Mouse (Mus musculus) stomach, embryonic 14.5 days (tissue): ENCODE data around the gene Micu2. TPM values are rescaled to one million over a fixed set of nuclear protein-coding genes. Genes with fewer than 3 reads are reported as not detected.
A peak's percentile ranks its signal among the peaks of the same experiment; 100 is the strongest.
"Not testable (repeated sequence)": the region's sequence is repeated elsewhere in the genome, so short reads cannot be mapped to it uniquely, and the experiment has no call there.

Experiments used
- ATAC-seq: fragments of 200-750 bp; cut with Nextera tagmentation; 2 replicates; pipeline ENCODE4 v1.8.0; 2017; ENCODE audit warnings: low read depth, moderate TSS enrichment; ENCODE audit not compliant: insufficient number of reproducible peaks, insufficient read depth, low FRiP score
- H3K27ac ChIP-seq: fragments of 300-500 bp; sonication (generic); 2 replicates; pipeline ENCODE4 v1.5.1; 2014; ENCODE audit warnings: mild to moderate bottlenecking, low read length, moderate library complexity, mixed read lengths
- H3K27me3 ChIP-seq: fragments of 300-500 bp; sonication (generic); 2 replicates; pipeline ENCODE4 v1.6.1; 2014; ENCODE audit warnings: low read length, control low read depth, mixed read lengths; ENCODE audit not compliant: control insufficient read depth, insufficient read depth
- H3K36me3 ChIP-seq: fragments of 300-500 bp; sonication (generic); 2 replicates; pipeline ENCODE4 v1.6.1; 2014; ENCODE audit warnings: mild to moderate bottlenecking, control low read depth, low read length, moderate library complexity, mixed read lengths; ENCODE audit not compliant: control insufficient read depth, insufficient read depth
- H3K4me1 ChIP-seq: fragments of 300-500 bp; sonication (generic); 2 replicates; pipeline ENCODE4 v1.6.1; 2014; ENCODE audit warnings: low read length, control low read depth, mixed read lengths; ENCODE audit not compliant: control insufficient read depth, insufficient read depth
- H3K4me2 ChIP-seq: fragments of 300-500 bp; sonication (generic); replicated peaks from 2 replicates; pipeline ENCODE4 v1.6.1; 2014; ENCODE audit warnings: low read depth, low read length, control low read depth
- H3K4me3 ChIP-seq: fragments of 300-500 bp; sonication (generic); 2 replicates; pipeline ENCODE4 v1.5.1; 2014; ENCODE audit warnings: low read depth, low read length, control low read depth
- H3K9ac ChIP-seq: fragments of 300-500 bp; sonication (generic); replicated peaks from 2 replicates; pipeline ENCODE4 v1.6.1; 2014; ENCODE audit warnings: low read depth, mild to moderate bottlenecking, control low read depth, low read length, moderate library complexity, mixed read lengths
- H3K9me3 ChIP-seq: fragments of 300-500 bp; sonication (generic); 2 replicates; pipeline ENCODE4 v1.6.1; 2016; ENCODE audit warnings: low read depth, low read length, control low read depth; ENCODE audit not compliant: control insufficient read depth
- WGBS: fragments of 180-500 bp; shearing (Covaris S2); extraction: QIAGEN DNeasy Blood & Tissue Kit; methylation state at CpG from one replicate; pipeline ENCODE4 v1.1.7; 2014; 5-methylcytosine and 5-hydroxymethylcytosine counted together
- polyA plus RNA-seq: library from polyadenylated mRNA; unstranded; fragments of >200 nt; fragmentation: Nextera tagmentation; extraction: Ambion mirVana; gene quantifications from 2 replicates; pipeline ENCODE4 v1.2.1, GENCODE M21; 2014

Micu2 gene
- polyA plus RNA-seq, 1 experiment from 2014 or later, result 54.9 TPM

DNA sequence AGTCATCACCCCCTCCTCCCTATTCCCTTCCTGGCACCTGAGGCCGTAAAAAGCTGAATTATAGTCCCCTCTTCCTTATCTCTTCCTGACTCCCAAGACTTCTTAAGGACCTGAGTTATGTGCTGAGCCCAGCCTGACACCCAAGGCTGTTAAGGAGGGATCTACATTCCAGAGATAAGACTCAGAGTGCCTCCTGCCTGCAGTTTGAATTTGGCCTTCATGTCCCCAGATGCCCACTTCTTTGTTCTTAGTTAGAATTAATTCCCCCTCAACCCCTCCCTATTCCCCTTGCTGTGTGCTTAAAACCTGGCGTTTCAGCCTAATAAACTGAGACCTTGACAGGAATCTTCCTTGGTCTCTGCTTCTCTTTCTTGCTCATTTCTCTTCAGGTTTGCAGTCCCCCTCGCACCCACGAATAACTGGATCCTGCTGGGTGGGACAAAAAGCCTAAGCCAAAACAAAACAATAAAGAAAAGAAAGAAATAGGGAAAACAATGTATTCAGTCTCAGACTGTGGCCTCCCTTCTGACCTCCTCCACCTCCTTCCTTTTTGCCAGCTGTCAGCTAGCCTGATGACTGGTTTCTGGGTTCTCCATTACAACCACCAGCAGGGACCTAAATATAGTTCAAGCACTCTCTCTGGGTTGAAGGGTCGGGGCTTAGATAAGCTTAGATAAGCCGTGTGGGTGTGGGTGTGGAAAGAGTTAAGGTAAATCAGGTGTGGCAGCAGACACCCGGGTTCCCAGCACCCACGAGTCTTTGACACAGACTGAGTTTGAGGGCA, 102.8 kb downstream of the Micu2 start:
- ATAC-seq, H3K4me3 ChIP-seq, H3K27me3 ChIP-seq, H3K4me1 ChIP-seq, H3K9me3 ChIP-seq, H3K36me3 ChIP-seq, H3K4me2 ChIP-seq, H3K27ac ChIP-seq, H3K9ac ChIP-seq: not testable (repeated sequence)
- WGBS, result 71% methylated on average over 8 of the region's 8 CpGs

GRCm38 (mm10) chr14:57894346-57894745, 104.7 kb downstream of the Micu2 start:
- ATAC-seq, result no peak
- Histone ChIP-seq H3K4me1 (no peaks in the 10 kb centered on the region), H3K27me3 (no peaks in the 10 kb centered on the region), H3K4me2 (no peak overlapping the region), H3K36me3 (no peaks in the 10 kb centered on the region), H3K27ac (no peak overlapping the region), H3K9ac (no peak overlapping the region), H3K9me3 (no peaks in the 10 kb centered on the region), H3K4me3 (no peak overlapping the region)
- 85% methylated on average over 2 of the region's 2 CpGs for WGBS

DNA sequence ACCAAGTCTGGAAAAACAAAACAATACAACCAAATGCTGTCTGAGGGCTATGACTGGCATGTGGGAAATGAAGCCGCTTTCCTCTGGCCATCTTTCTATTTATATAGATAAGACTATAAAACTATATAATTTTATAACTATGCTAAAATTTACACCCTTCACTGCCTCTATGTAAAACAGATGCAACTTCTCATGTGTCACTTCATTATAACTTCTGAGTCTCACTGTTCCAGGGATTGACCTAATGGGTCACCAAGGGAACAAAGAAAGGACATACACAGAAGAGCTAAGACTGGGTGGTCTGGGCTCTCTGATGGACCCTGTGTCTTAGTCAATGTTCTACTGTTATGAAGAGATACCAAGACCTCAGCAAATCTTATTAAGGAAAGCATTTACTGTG, 106.1 kb downstream of the Micu2 start:
- whole genome bisulfite sequencing, result 100% methylated on average over 1 of the region's 1 CpGs

DNA sequence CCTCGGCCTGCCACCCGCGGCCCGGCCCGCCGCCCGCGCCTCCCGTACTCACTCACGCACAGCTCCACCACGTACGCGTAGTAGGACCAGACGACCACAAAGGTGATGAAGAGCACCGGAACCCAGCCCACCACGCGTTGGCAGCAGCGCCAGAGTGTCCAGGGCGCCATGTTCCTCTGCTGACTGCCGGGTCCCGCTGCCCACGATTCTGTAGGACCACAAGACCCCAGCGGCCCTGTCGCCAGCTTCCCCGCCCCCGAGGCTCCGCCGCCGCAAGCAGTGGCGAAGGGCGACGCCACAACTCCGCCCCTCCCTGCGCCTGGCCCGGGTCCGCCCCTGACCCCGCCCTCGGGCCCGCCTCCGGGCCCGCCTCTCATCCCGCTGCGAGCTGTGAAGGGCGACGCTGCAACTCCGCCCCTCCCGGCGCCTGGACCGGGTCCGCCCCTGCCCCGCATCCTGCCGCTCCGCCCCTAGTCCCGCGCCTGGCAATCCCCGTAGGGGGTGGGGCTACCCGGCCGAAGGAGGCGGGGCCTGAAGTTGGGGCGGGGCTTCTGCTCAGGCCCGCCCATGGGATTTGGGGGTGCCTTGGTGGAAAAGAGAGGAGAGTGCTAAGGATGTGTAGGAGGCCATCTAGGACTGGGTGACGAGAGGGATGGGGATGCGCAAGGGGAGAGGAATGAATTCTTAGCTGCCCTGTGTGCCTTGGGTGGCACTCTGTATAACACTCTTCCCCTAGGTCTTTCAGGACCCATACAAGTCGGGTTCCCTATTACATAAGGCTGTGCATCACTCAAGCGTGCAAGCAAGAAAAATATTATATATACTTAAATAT, 108.8 kb downstream of the Micu2 start, which contains the start of gene Zdhhc20:
Gene Zdhhc20 (minus strand): TSS at position 266 of the 832 bp plus-strand sequence.
- peak within 1 kb of the TSS; percentile 54 for H3K4me2 ChIP-seq
- H3K9ac ChIP-seq, result peak within 1 kb of the TSS; percentile 93
- no peaks in the 10 kb centered on the region for H3K27me3 ChIP-seq
- 4% methylated on average over 60 of the region's 65 CpGs for WGBS
- peak within 1 kb of the TSS; percentile 96 for H3K4me3 ChIP-seq
- ATAC-seq, result peak; percentile 98
- peak within 1 kb of the TSS; percentile 87 for H3K27ac ChIP-seq
- no peaks in the 10 kb centered on the region for H3K36me3 ChIP-seq
- peaks cover 5% of the 10 kb centered on the region; the same call in 1 of the 2 replicates for H3K4me1 ChIP-seq
- H3K9me3 ChIP-seq, result no peaks in the 10 kb centered on the region

More for the DNA sequence above, 106.1 kb downstream of the Micu2 start:
- Histone ChIP-seq H3K4me3 (no peak overlapping the region), H3K9me3 (no peaks in the 10 kb centered on the region), H3K4me1 (peaks cover 3% of the 10 kb centered on the region; the same call in 1 of the 2 replicates), H3K4me2 (no peak overlapping the region), H3K36me3 (no peaks in the 10 kb centered on the region), H3K9ac (no peak overlapping the region), H3K27ac (no peak overlapping the region), H3K27me3 (no peaks in the 10 kb centered on the region)
- no peak for ATAC-seq

DNA sequence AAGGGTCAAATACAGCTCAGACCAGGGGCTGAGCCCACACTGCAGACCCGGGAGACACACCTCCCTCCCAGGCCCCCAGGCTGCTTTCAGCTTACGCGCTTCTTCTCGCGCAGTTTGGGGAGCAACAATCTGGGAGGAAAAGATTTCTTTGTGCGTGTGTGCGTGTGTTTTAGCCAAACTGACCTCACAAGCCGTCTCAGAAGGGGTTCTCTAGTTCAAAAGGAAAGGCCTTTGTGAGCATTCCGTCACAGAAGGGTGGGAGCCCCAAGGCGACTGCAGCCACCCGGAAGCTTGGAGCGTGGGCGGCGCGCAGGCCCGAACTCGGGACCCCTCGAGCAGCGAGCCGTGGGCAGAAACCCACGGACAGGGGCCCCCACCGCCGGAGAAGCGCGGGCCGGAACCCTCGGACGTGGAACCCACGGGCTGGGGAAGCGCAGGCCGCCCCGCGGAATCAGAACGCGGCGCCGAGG, 109.5 kb downstream of the Micu2 start:
- Histone ChIP-seq H3K27ac (peak overlapping the region; percentile 87), H3K4me3 (peak overlapping the region; percentile 96), H3K27me3 (no peaks in the 10 kb centered on the region), H3K36me3 (no peaks in the 10 kb centered on the region), H3K9ac (peak overlapping the region; percentile 93), H3K4me1 (peaks cover 5% of the 10 kb centered on the region; the same call in 1 of the 2 replicates), H3K9me3 (no peaks in the 10 kb centered on the region), H3K4me2 (peak overlapping the region; percentile 54)
- WGBS, result under 1% methylated on average over 37 of the region's 37 CpGs
- peak; percentile 7; the same call in 1 of the 2 replicates for ATAC-seq

DNA sequence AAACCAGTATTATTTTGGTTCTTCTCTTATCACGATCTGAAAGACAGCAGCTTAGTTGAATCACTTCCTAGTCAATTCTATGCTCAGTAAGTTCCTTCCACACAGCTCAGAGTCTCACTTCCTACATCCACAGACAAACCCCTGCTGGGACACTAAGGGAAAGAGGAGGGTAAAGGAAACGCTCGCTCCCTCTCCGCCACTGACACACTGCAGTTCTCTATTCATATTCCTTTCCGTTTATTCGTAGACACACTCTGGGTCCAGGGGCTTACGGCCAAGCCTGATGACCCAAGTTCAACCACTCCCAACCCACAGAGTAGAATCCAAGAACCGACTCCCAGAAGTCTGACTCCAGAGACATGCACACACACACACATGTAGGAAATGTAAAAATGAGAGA, 111.9 kb downstream of the Micu2 start:
- Histone ChIP-seq H3K27ac (no peak overlapping the region), H3K27me3 (no peaks in the 10 kb centered on the region), H3K36me3 (no peaks in the 10 kb centered on the region), H3K4me3 (no peak overlapping the region), H3K4me2 (no peak overlapping the region), H3K9me3 (no peaks in the 10 kb centered on the region), H3K9ac (no peak overlapping the region), H3K4me1 (peaks cover 12% of the 10 kb centered on the region)
- 67% methylated on average over 8 of the region's 8 CpGs for WGBS
- ATAC-seq, result no peak

GRCm38 (mm10) chr14:57886032-57886431, 113.0 kb downstream of the Micu2 start:
- H3K4me2 ChIP-seq, result no peak overlapping the region
- H3K9ac ChIP-seq, result no peak overlapping the region
- no peak overlapping the region for H3K27ac ChIP-seq
- WGBS, result 89% methylated on average over 2 of the region's 2 CpGs
- ATAC-seq, result no peak
- H3K36me3 ChIP-seq, result no peaks in the 10 kb centered on the region
- no peak overlapping the region for H3K4me3 ChIP-seq
- H3K9me3 ChIP-seq, result no peaks in the 10 kb centered on the region
- no peaks in the 10 kb centered on the region for H3K27me3 ChIP-seq
- peaks cover 14% of the 10 kb centered on the region for H3K4me1 ChIP-seq

DNA sequence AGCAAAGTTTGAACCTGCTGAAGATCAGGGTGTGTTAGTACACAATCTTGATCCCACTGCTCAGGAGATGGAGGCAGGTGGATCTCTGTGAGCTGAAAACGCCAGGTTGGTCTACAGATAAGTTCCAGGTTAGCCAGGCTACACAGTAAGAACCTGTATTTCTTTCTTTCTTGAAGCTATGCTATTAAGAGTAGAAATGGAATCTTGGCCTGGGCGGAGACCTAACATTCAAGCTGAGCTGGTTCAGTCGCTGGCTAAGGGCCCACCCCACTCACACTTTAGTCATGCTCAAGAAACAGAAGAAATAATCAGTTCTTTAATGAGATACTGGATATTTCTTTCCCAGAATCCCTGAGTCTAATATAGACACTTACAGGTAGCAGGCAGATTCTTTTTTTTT, 115.7 kb downstream of the Micu2 start:
- peak; percentile 36; the same call in 1 of the 2 replicates for ATAC-seq
- Histone ChIP-seq H3K4me2 (no peak overlapping the region), H3K9me3 (no peaks in the 10 kb centered on the region), H3K27me3 (no peaks in the 10 kb centered on the region), H3K9ac (no peak overlapping the region), H3K27ac (no peak overlapping the region), H3K4me1 (peaks cover 12% of the 10 kb centered on the region), H3K4me3 (no peak overlapping the region), H3K36me3 (no peaks in the 10 kb centered on the region)
- 75% methylated on average over 3 of the region's 3 CpGs for WGBS
